In the genomic region with DNA sequence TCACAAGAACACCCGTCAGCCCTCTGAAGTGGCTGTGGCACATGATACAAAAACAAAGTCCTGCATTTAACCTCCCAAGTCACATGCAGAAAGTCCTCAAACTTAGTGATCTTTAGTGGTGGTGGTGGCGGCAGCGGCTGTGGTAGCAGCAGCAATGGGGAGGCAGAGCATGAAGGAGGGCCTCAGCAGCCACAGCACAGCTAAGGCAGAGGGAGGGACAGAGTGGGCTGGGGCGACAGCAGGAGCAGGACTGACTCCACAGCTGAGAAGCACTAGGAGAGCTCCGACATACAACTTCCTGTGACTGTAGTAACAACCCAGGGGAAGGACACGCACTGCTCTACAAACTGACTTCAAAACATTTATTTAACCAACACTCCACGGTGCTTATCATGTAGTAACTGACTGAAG, we compare ENCODE assay signal across 10 mouse cellular contexts. TPM values are rescaled to one million over a fixed set of nuclear protein-coding genes. Genes with fewer than 3 reads are reported as not detected.
DNase-seq lines count a peak whose midpoint lies in the region; ATAC-seq and TF ChIP-seq lines count a peak whose summit lies in the region.
"Had no signal": no experiment of that assay in that cellular context is flagged by ENCODE, and none has a peak within 500 bp of the region (broad histone marks: within the 10 kb centered on the region; RNA-seq: fewer than 3 reads in every experiment).

No protein-coding gene starts in this region.

- intact Hi-C loops in gastrocnemius, adult 2 months (cut with DNase I) = no loop called here
- intact Hi-C loops in gastrocnemius, postnatal 14 days (cut with DNase I; ENCODE audit: low total_unique reads) = no loop called here

- H3K27me3 ChIP-seq in midbrain, embryonic 11.5 days (ENCODE audit: control insufficient read depth, insufficient read depth, low read length) = no peaks in the 10 kb centered on the region
- H3K27me3 ChIP-seq in midbrain, embryonic 10.5 days (ENCODE audit: low read depth, poor library complexity, severe bottlenecking) = no peaks in the 10 kb centered on the region
- no peaks in the 10 kb centered on the region for H3K27me3 ChIP-seq in megakaryocyte, embryonic 14.5 days (replicated peaks)
- no peaks in the 10 kb centered on the region for H3K27me3 ChIP-seq in kidney, embryonic 14.5 days (ENCODE audit: control insufficient read depth, insufficient read depth, low read length)

- H3K27ac ChIP-seq in gastrocnemius, adult 2 months = peak overlapping the region; percentile 78
- H3K27ac ChIP-seq in midbrain, embryonic 11.5 days (ENCODE audit: low read depth, low read length) = no peak overlapping the region
- H3K27ac ChIP-seq in midbrain, embryonic 10.5 days (replicated peaks) = no peak overlapping the region
- no peak overlapping the region for H3K27ac ChIP-seq in kidney, embryonic 14.5 days (ENCODE audit: low read depth, low read length)
- H3K27ac ChIP-seq: limb, embryonic 10.5 days had no signal

- H3K4me2 ChIP-seq in midbrain, embryonic 11.5 days = no peak overlapping the region
- no peak overlapping the region for H3K4me2 ChIP-seq in kidney, embryonic 14.5 days (replicated peaks; ENCODE audit: low read depth, low read length)

- H3K4me1 ChIP-seq in midbrain, embryonic 11.5 days (ENCODE audit: control insufficient read depth, insufficient read depth, low read length) = no peaks in the 10 kb centered on the region
- no peaks in the 10 kb centered on the region for H3K4me1 ChIP-seq in midbrain, embryonic 10.5 days
- peaks cover 79% of the 10 kb centered on the region for H3K4me1 ChIP-seq in megakaryocyte, embryonic 14.5 days
- no peaks in the 10 kb centered on the region; the same call in none of the 2 replicates for H3K4me1 ChIP-seq in kidney, embryonic 14.5 days (ENCODE audit: control insufficient read depth, insufficient read depth, low read length)

- WGBS in midbrain, embryonic 11.5 days = 84% methylated on average over 7 of the region's 7 CpGs
- 83% methylated on average over 7 of the region's 7 CpGs for WGBS in midbrain, embryonic 10.5 days
- WGBS in kidney, embryonic 14.5 days = 67% methylated on average over 7 of the region's 7 CpGs

- H3K9ac ChIP-seq in midbrain, embryonic 11.5 days (ENCODE audit: low read length) = no peak overlapping the region
- H3K9ac ChIP-seq in kidney, embryonic 14.5 days (ENCODE audit: low read depth, low read length) = no peak overlapping the region

- TF ChIP-seq CTCF in gastrocnemius, adult 2 months (IDR thresholded peaks at IDR 0.05) = no peak

- H3K9me3 ChIP-seq in midbrain, embryonic 11.5 days (ENCODE audit: control insufficient read depth, low read length) = no peaks in the 10 kb centered on the region
- no peaks in the 10 kb centered on the region for H3K9me3 ChIP-seq in midbrain, embryonic 10.5 days (replicated peaks)
- no peaks in the 10 kb centered on the region for H3K9me3 ChIP-seq in megakaryocyte, embryonic 14.5 days
- H3K9me3 ChIP-seq in kidney, embryonic 14.5 days (ENCODE audit: control insufficient read depth, low read length) = no peaks in the 10 kb centered on the region
- H3K9me3 ChIP-seq: limb, embryonic 10.5 days had no signal

- no peak for DNase-seq in gastrocnemius, adult 2 months
- no peak for DNase-seq in gastrocnemius, postnatal 14 days
- peak; percentile 56 for DNase-seq in midbrain, embryonic 11.5 days (ENCODE audit: low spot score, missing footprints)
- DNase-seq in midbrain, embryonic 10.5 days (ENCODE audit: low spot score) = no peak
- DNase-seq in cerebellum, adult 8-10 months = no peak
- DNase-seq in neural tube, embryonic 10.5 days (ENCODE audit: extremely low spot score, low spot score) = no peak
- DNase-seq: right cerebral cortex, postnatal 14 days had no signal

- H3K36me3 ChIP-seq in midbrain, embryonic 11.5 days (ENCODE audit: control insufficient read depth, insufficient read depth, low read length) = no peaks in the 10 kb centered on the region
- no peaks in the 10 kb centered on the region for H3K36me3 ChIP-seq in midbrain, embryonic 10.5 days
- peaks cover 23% of the 10 kb centered on the region for H3K36me3 ChIP-seq in megakaryocyte, embryonic 14.5 days (replicated peaks; ENCODE audit: low read length)
- no peaks in the 10 kb centered on the region for H3K36me3 ChIP-seq in kidney, embryonic 14.5 days (ENCODE audit: control insufficient read depth, insufficient read depth, low read length)

- ATAC-seq in midbrain, embryonic 11.5 days (ENCODE audit: low FRiP score) = no peak
- ATAC-seq in kidney, embryonic 14.5 days (ENCODE audit: low FRiP score, low TSS enrichment) = no peak

- no peak overlapping the region for H3K4me3 ChIP-seq in gastrocnemius, adult 2 months
- no peak overlapping the region for H3K4me3 ChIP-seq in midbrain, embryonic 11.5 days (ENCODE audit: low read depth, low read length)
- no peak overlapping the region for H3K4me3 ChIP-seq in midbrain, embryonic 10.5 days
- peak overlapping the region; percentile 69 for H3K4me3 ChIP-seq in megakaryocyte, embryonic 14.5 days (replicated peaks)
- no peak overlapping the region for H3K4me3 ChIP-seq in kidney, embryonic 14.5 days (ENCODE audit: low read length)
- H3K4me3 ChIP-seq: limb, embryonic 10.5 days had no signal

RNA-seq across cellular contexts. Expression of a gene that starts 29.9 kb away (rescaled TPM):
- total RNA-seq in gastrocnemius, adult 2 months (2021) = 10 to 100 TPM in 1 of 2 experiments, 1 to 10 TPM in 1; 8.1 to 11.5 TPM
- total RNA-seq in gastrocnemius, postnatal 14 days (2021) = 1 to 10 TPM; 7.9 to 9.4 TPM
- polyA plus RNA-seq in midbrain, embryonic 11.5 days (2014; fragmentation: Nextera tagmentation; extraction: Ambion mirVana) = 27.1 and 28.5 TPM in 2 replicates
- 16.0 and 21.1 TPM in 2 replicates for polyA plus RNA-seq in midbrain, embryonic 10.5 days (2016; fragmentation: Nextera tagmentation; extraction: Ambion mirVana)
- 0.75 and 1.5 TPM in 2 replicates for polyA plus RNA-seq in megakaryocyte, embryonic 14.5 days (2012; ENCODE audit: insufficient read depth, low replicate concordance)
- polyA plus RNA-seq in kidney, embryonic 14.5 days (2014; fragmentation: Nextera tagmentation; extraction: Ambion mirVana) = 25.4 and 28.0 TPM in 2 replicates

RNA-seq across cellular contexts. Expression of a gene that starts 54.8 kb away (rescaled TPM):
- total RNA-seq in gastrocnemius, adult 2 months (2021) = 100 to 1,000 TPM; 112 to 125 TPM
- 100 to 1,000 TPM; 132 to 146 TPM for total RNA-seq in gastrocnemius, postnatal 14 days (2021)
- polyA plus RNA-seq in midbrain, embryonic 11.5 days (2014; fragmentation: Nextera tagmentation; extraction: Ambion mirVana) = 337 and 338 TPM in 2 replicates
- polyA plus RNA-seq in midbrain, embryonic 10.5 days (2016; fragmentation: Nextera tagmentation; extraction: Ambion mirVana) = 290 and 327 TPM in 2 replicates
- polyA plus RNA-seq in megakaryocyte, embryonic 14.5 days (2012; ENCODE audit: insufficient read depth, low replicate concordance) = 3.6 and 19.1 TPM in 2 replicates
- 305 and 310 TPM in 2 replicates for polyA plus RNA-seq in kidney, embryonic 14.5 days (2014; fragmentation: Nextera tagmentation; extraction: Ambion mirVana)

Comparison
In these comparisons a context has a peak if more than half of its experiments do, and no peak if none do; other contexts are left out.
1. RNA of a gene that starts 54.8 kb away (polyA plus RNA-seq): 337 to 338 TPM in midbrain, embryonic 11.5 days, 290 to 327 TPM in midbrain, embryonic 10.5 days and 305 to 310 TPM in kidney, embryonic 14.5 days; 3.6 to 19.1 TPM in megakaryocyte, embryonic 14.5 days; every median in the first group is over 10 times any median in the second.